Mouse (Mus musculus): ENCODE data around the gene Olfml3. TPM values are rescaled to one million over a fixed set of nuclear protein-coding genes. Genes with fewer than 3 reads are reported as not detected.

Olfml3 gene
- polyA plus RNA-seq, 1 experiment from 2014 or later, result 33.8 TPM

GRCm38 (mm10) chr3:103739329-103739728 is 1.5 kb upstream of the Olfml3 start, which contains the start of gene Gm10964:
Gene Gm10964 (plus strand): TSS chr3:103739366.
- peak within 1 kb of the TSS; percentile 97 for H3K27ac ChIP-seq
- H3K4me2 ChIP-seq, result peak within 1 kb of the TSS; percentile 71
- peaks cover 21% of the 10 kb centered on the region for H3K36me3 ChIP-seq
- H3K27me3 ChIP-seq, result no peaks in the 10 kb centered on the region
- H3K4me1 ChIP-seq (replicated peaks), result peaks cover 48% of the 10 kb centered on the region
- no peaks in the 10 kb centered on the region for H3K9me3 ChIP-seq
- ATAC-seq (ENCODE audit: insufficient number of reproducible peaks, insufficient read depth, low FRiP score, low TSS enrichment, low read depth), result no peak
- 90% methylated on average over 1 of the region's 1 CpGs for WGBS
- H3K9ac ChIP-seq (replicated peaks), result peak within 1 kb of the TSS; percentile 59; the same call in 1 of the 2 replicates
- peak within 1 kb of the TSS; percentile 45 for H3K4me3 ChIP-seq (replicated peaks)

DNA sequence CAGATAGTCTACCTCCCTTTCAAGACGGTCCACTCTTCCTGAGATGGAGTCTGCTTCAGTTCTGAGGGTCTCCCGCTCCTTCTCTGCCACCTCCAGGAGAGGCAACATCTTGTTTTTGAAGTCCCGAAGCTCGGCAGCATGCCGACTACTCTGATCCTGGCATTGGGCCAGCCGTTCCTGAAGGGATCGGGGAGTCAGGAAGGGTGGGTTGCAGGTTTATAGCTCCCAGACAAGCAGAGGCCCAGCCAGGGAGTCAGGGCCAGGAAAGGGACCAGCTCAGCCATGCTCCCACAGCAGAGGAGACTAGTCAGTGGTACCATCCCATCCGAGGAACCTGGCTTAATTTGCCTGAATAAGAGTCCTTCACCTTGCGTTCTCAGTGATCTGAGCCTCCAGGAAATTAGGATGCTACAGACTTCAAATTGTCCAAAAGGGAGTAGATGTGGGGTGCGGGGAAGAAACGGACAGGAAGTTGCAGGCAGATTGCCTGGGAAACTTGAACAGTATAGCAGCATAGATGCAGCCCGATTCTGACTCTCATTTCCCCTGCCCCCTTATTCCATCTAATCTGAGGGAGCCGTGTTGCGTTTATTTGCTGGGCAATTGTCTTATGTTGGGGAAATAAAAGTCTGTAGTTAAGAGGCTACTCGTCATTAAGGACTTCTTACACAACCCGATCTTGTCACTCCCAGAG is 593 bp downstream of the Olfml3 start:
- peaks cover 62% of the 10 kb centered on the region for H3K4me1 ChIP-seq (replicated peaks)
- ATAC-seq (ENCODE audit: insufficient number of reproducible peaks, insufficient read depth, low FRiP score, low TSS enrichment, low read depth), result no peak

DNA sequence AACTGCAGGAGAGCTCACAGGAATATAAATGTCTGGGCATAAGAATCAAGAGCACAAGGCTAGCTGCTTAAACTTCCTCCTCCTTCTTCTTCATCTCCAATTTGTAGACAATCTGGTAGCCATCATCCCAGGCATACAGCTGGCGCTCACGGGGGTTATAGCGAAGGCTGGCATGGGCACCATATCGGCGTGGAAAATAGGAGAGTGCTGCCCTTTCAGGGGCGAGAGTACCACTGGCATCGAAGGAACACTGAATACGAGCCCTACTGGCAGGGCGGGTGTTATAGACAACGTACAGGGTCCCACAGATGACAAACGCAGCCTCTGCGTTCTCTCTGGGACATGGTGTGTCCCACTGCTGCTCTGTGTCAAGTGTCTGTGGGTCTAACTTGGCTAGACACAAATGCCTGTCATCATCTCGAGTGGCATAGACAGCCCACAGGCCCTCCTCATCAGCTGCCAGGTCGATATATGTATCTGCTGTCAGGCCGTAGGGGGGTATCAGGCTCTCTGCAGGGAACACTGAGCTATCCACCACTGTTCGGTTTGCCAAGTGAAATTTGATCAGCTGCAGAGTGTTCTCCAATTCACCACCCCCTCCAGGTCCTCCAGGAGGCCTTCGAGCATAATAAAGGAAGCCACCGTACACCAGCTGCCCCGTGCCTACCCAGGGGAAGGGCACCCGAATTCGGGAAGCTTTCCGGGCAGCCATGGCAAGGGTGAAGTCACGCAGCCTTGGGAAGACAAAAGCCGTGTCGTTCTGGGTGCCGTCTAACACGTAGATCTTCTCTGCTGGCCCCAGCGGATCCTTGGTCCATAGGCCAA is 1.8 kb downstream of the Olfml3 start:
- peak overlapping the region; percentile 71 for H3K4me2 ChIP-seq
- peaks cover 7% of the 10 kb centered on the region for H3K36me3 ChIP-seq
- H3K27ac ChIP-seq, result peak overlapping the region; percentile 97
- no peaks in the 10 kb centered on the region for H3K27me3 ChIP-seq
- H3K9me3 ChIP-seq, result 0 out of 2 replicates have a peak, but pooled peaks cover 4% of the 10 kb centered on the region
- H3K4me1 ChIP-seq (replicated peaks), result peaks cover 62% of the 10 kb centered on the region
- H3K4me3 ChIP-seq (replicated peaks), result peak overlapping the region; percentile 45
- H3K9ac ChIP-seq (replicated peaks), result peak overlapping the region; percentile 60
- 68% methylated on average over 28 of the region's 28 CpGs for WGBS
- ATAC-seq (ENCODE audit: insufficient number of reproducible peaks, insufficient read depth, low FRiP score, low TSS enrichment, low read depth), result no peak

More for the DNA sequence above, 593 bp downstream of the Olfml3 start:
- H3K9ac ChIP-seq (replicated peaks), result peak overlapping the region; percentile 59
- peak overlapping the region; percentile 97 for H3K27ac ChIP-seq
- peaks cover 5% of the 10 kb centered on the region for H3K36me3 ChIP-seq
- H3K27me3 ChIP-seq, result no peaks in the 10 kb centered on the region
- H3K4me3 ChIP-seq (replicated peaks), result peak overlapping the region; percentile 45
- 23% methylated on average over 16 of the region's 16 CpGs for WGBS
- peak overlapping the region; percentile 71 for H3K4me2 ChIP-seq
- no peaks in the 10 kb centered on the region for H3K9me3 ChIP-seq

DNA sequence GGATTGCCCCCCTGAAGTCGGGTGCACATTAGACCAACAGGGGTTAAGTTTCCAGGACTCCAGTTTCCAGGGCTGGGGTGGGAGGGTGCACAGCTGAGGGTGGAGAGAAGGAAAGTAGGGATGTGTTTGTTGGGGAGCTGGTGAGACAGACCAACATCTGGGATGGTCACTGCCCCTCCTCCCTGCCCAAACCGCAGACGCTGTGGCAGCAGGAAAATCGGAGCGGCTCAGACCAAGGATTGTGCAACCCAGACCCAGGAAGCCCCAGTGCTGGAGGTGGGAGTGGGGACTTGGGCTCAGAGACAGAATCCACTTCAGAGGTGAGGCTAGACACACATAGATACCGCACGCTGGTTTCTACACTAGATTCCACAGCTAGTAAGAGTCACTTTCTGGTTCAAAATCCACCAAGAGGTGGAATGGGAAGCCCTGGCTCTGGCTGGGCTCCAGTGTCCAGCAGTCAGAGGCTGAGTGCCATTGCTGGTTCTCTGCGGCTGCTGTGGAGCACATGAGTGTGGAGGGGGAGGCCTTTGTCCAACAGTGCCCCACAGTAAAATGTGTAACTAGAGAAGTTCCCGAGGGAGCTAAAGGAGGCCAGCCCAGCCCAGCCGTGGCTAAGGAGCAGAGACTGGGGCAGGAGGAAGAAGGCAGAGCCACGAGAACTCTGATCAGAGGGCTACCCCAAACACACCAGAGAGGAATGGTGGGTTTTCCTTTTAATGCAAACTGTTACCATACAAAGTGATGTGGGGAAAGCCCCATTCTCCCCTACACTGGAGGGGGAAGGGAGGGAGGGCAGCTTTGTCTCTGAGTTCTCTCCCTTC is 2.9 kb downstream of the Olfml3 start:
- Histone ChIP-seq H3K4me1 (replicated peaks) (peaks cover 58% of the 10 kb centered on the region), H3K4me2 (peak overlapping the region; percentile 71), H3K36me3 (peaks cover 7% of the 10 kb centered on the region), H3K9me3 (0 out of 2 replicates have a peak, but pooled peaks cover 4% of the 10 kb centered on the region), H3K27ac (peak overlapping the region; percentile 97), H3K9ac (replicated peaks) (peak overlapping the region; percentile 60; the same call in 1 of the 2 replicates), H3K27me3 (no peaks in the 10 kb centered on the region), H3K4me3 (replicated peaks) (peak overlapping the region; percentile 45)
- peak; percentile 53 for ATAC-seq (ENCODE audit: insufficient number of reproducible peaks, insufficient read depth, low FRiP score, low TSS enrichment, low read depth)
- 7% methylated on average over 11 of the region's 11 CpGs for WGBS

DNA sequence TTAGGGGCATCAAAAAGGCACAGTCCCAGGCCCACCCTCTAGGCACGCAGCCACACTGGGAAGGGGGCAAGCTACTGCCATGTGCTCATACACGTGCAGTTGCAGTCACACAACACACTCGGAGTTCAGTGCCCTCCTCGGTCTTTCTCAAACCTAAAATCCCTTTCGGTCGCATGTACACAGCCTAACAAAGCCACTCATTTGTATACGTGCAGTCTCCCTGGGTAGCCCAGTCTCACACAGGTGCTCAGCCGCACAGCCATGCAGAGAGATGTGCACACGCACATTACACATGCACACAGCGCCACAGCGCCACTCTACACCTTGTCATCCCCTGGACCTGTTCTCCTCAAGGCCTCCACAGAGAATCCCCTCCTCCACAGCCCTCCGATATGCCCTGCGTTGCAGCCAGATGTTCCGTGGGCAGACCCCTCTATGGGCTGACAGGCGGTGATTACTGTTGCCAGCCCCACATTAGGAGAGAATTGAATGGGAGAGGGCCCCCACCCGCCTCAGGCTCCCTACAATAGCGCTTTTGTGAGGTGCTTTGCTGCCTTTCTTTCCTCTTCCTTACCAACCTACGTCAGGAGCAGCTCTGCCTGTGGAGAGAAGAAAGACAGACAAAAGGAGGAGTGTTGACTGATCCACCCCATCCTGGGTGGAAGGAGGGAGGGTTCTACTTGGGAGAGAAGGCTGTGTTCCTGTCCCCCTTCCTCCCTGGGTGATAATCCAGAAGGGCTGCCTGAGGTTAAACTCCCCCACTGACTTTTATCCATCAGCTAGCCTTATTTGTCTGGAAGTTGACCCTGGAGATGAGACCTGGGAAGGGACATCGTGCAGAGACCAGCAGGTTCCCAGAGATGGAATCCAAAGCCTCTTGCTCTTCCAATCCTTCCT is 3.8 kb downstream of the Olfml3 start:
- H3K4me2 ChIP-seq, result peak overlapping the region; percentile 71
- 0 out of 2 replicates have a peak, but pooled peaks cover 4% of the 10 kb centered on the region for H3K9me3 ChIP-seq
- H3K9ac ChIP-seq (replicated peaks), result peak overlapping the region; percentile 60
- peak overlapping the region; percentile 97 for H3K27ac ChIP-seq
- 35% methylated on average over 19 of the region's 19 CpGs for WGBS
- H3K36me3 ChIP-seq, result peaks cover 7% of the 10 kb centered on the region
- H3K4me3 ChIP-seq (replicated peaks), result peak overlapping the region; percentile 45
- ATAC-seq (ENCODE audit: insufficient number of reproducible peaks, insufficient read depth, low FRiP score, low TSS enrichment, low read depth), result peak; percentile 9; the same call in 1 of the 2 replicates
- no peaks in the 10 kb centered on the region for H3K27me3 ChIP-seq
- H3K4me1 ChIP-seq (replicated peaks), result peaks cover 58% of the 10 kb centered on the region

DNA sequence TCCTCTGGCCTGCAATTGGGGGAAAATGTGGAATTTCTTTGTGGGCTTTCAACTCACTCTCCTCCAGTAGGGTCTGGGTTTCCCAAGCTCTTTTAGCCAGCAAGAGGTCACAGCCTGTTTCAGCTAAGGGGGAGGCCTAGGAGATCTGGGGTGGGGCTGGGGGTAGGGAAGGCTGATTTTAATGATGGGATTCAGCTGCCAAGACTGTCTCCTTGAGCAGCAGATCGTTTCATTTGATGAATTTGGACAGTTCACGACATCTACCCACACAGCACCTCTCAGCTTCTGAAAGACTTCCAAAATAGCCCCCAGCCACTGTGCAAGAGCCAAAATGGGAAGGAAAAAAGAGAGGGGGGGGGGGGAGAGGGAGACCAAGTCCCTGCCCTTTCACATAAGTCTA is 4.6 kb downstream of the Olfml3 start:
- Histone ChIP-seq H3K27me3 (no peaks in the 10 kb centered on the region), H3K4me3 (replicated peaks) (no peak overlapping the region), H3K36me3 (peaks cover 7% of the 10 kb centered on the region), H3K9me3 (0 out of 2 replicates have a peak, but pooled peaks cover 4% of the 10 kb centered on the region), H3K27ac (peak overlapping the region; percentile 97), H3K4me2 (no peak overlapping the region), H3K4me1 (replicated peaks) (peaks cover 51% of the 10 kb centered on the region), H3K9ac (replicated peaks) (no peak overlapping the region)
- 26% methylated on average over 2 of the region's 2 CpGs for WGBS
- no peak for ATAC-seq (ENCODE audit: insufficient number of reproducible peaks, insufficient read depth, low FRiP score, low TSS enrichment, low read depth)

DNA sequence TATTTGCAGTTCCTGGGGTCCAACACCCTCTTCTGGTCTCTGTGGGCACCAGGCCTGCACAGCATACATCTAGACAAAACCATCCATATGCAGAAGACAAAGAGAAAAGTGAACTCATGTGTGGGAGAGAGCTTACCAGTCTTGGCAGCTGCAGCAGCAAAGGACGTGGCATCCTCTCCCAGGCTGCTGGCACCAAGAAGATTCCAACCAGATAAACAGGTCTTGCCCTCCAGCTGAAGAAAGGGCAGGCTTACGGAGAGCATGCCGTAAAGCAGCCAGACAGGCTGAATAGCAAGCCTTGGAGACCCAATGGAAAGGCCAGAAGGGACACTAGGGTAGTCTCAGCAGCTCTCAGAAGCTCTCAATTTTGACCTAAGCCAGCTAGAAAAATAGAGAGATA is 5.7 kb downstream of the Olfml3 start:
- Histone ChIP-seq H3K4me2 (no peak overlapping the region), H3K27ac (no peak overlapping the region), H3K9me3 (0 out of 2 replicates have a peak, but pooled peaks cover 4% of the 10 kb centered on the region), H3K4me3 (replicated peaks) (no peak overlapping the region), H3K36me3 (peaks cover 7% of the 10 kb centered on the region), H3K9ac (replicated peaks) (no peak overlapping the region), H3K27me3 (no peaks in the 10 kb centered on the region), H3K4me1 (replicated peaks) (peaks cover 52% of the 10 kb centered on the region)
- 87% methylated on average over 3 of the region's 3 CpGs for WGBS
- ATAC-seq (ENCODE audit: insufficient number of reproducible peaks, insufficient read depth, low FRiP score, low TSS enrichment, low read depth), result no peak

DNA sequence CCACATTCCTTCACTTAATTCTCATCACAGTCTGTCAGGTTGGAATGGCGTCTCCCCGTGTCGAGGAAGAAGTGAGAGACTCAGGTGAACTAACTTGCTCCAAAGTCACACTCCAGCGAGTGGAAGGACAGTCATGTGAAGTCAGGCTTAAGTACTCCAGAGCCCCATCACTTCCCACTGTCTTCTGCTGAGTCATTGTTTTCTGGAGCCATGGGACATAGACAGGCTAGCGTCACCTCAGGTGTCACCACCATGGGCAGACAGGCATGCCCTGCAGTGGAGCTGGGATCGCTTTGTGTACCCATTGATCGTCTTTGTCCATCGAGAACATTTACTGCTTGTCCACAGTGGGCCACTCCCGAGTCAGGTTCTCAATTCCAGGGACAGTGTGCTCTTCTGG is 8.0 kb downstream of the Olfml3 start:
- no peak overlapping the region for H3K4me2 ChIP-seq
- ATAC-seq (ENCODE audit: insufficient number of reproducible peaks, insufficient read depth, low FRiP score, low TSS enrichment, low read depth), result no peak
- WGBS, result 86% methylated on average over 9 of the region's 9 CpGs

DNA sequence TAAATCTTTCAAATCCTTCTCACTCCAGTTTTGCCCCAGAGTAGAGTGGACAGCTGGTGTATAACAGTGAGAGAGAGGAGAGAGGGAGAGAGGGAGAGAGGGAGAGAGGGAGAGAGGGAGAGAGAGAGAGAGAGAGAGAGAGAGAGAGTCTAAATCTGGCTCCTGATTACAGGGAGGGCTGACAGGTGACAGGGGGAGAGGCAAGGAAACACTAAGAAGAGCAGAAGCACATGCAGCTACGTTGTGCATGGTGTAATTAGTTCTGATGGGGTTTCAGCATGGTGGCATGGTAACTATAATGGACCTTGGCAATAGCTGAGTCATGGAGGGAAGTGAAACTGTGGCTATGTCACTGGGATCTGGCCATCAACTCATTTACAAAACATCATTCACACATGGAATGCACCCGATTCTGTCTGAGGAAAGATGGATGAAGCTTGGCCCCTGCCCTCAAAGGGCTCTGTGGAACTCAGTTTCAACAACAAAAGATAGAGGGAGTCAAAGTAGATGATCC is 9.9 kb downstream of the Olfml3 start:
- no peak for ATAC-seq (ENCODE audit: insufficient number of reproducible peaks, insufficient read depth, low FRiP score, low TSS enrichment, low read depth)
- Histone ChIP-seq H3K36me3 (peaks cover 7% of the 10 kb centered on the region), H3K27ac (no peak overlapping the region), H3K4me2 (no peak overlapping the region), H3K4me1 (replicated peaks) (peaks cover 21% of the 10 kb centered on the region), H3K9me3 (0 out of 2 replicates have a peak, but pooled peaks cover 4% of the 10 kb centered on the region), H3K9ac (replicated peaks) (no peak overlapping the region), H3K4me3 (replicated peaks) (no peak overlapping the region), H3K27me3 (no peaks in the 10 kb centered on the region)
- 43% methylated on average over 2 of the region's 2 CpGs for WGBS

More for the DNA sequence above, 8.0 kb downstream of the Olfml3 start:
- Histone ChIP-seq H3K4me1 (replicated peaks) (peaks cover 41% of the 10 kb centered on the region), H3K27me3 (no peaks in the 10 kb centered on the region), H3K9me3 (0 out of 2 replicates have a peak, but pooled peaks cover 4% of the 10 kb centered on the region), H3K27ac (no peak overlapping the region), H3K4me3 (replicated peaks) (no peak overlapping the region), H3K9ac (replicated peaks) (no peak overlapping the region), H3K36me3 (peaks cover 7% of the 10 kb centered on the region)

GRCm38 (mm10) chr3:103726642-103727041 is 11.2 kb downstream of the Olfml3 start:
- H3K4me2 ChIP-seq, result no peak overlapping the region
- 44% methylated on average over 3 of the region's 3 CpGs for WGBS
- H3K4me3 ChIP-seq (replicated peaks), result no peak overlapping the region
- no peaks in the 10 kb centered on the region for H3K9me3 ChIP-seq
- H3K9ac ChIP-seq (replicated peaks), result no peak overlapping the region
- no peaks in the 10 kb centered on the region; the same call in 1 of the 2 replicates for H3K36me3 ChIP-seq
- no peaks in the 10 kb centered on the region for H3K27me3 ChIP-seq
- peaks cover 18% of the 10 kb centered on the region for H3K4me1 ChIP-seq (replicated peaks)
- H3K27ac ChIP-seq, result no peak overlapping the region
- no peak for ATAC-seq (ENCODE audit: insufficient number of reproducible peaks, insufficient read depth, low FRiP score, low TSS enrichment, low read depth)

Measured in limb, embryonic 12.5 days (tissue).